Mouse (Mus musculus) liver, adult (tissue): Measurements from ENCODE around the gene Dek.

Experiments
- GATA4 ChIP-seq: IDR thresholded peaks from 2 replicates; pipeline ENCODE4 v1.6.1; 2014; ENCODE audit warnings: mild to moderate bottlenecking, low read length; ENCODE audit not compliant: insufficient replicate concordance

Gene Dek

DNA sequence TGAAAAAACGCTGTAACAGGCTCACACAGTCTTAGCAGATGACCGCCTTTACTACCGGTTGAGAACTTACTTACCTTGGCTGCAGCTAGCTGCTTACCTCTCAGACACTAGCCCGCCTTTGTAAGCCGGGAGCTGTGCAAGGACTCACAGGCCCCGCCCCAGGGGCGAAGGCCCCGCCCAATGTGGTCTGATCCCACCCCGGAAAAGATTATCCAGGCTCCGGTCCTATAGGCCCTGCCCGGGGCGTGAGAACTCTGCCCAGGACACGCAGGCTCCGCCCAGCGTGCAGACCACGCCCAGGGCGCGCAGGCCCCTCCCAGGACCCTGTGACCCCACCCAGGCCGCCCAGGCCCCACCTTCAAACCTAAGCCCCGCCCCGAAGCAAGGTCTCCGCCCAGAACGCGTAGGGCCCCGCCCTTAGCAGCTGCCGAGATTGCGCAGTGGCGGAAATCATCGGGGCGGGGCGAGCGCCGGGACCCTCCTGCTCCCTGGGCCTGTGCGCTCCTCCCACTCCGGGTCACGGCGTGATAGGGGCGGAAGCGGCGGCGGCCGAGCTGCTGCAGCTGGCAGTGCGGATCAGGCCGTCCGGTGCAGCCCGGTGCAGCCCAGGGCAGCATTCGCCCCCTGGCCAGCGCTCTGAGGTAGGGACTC, 62.8 kb downstream of the Dek start, which contains the start of gene Kdm1b:
Kdm1b (plus strand) TSS at position 470 of the 651 bp plus-strand sequence.
- peak; percentile 76; the same call in 1 of the 2 replicates for TF ChIP-seq GATA4

DNA sequence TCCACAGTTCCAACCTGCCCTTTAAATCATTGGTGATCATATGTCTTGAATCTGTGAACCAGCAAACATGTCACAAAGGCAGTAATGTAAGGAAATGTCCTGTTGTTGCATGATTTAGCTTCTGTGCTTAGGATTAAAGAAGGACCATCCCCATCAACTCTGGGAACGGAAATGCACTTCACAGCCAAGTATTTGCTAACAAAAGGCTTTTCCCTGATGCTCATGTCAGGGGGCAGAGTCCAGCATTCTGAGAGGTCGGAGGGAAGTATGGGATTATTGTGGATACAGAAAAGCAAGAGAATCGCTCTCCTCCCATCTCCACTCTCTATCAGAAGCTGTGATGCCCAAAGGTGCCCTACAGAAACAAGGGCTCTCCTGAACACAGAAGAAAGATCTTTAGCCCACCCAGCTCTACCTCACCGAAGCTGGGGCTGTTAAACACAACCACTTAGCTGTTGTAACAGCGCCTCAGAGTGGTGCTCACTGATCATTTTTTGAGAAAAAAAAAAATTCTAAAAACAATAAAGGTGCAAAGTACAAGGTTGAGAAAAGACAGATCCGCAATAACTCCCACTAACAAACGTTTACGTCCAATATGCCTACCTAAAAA, 63.9 kb downstream of the Dek start:
- TF ChIP-seq GATA4, result no peak

- TF ChIP-seq GATA4, result no peak
Measured at GRCm38 (mm10) chr13:47040061-47040460, 65.9 kb downstream of the Dek start.

DNA sequence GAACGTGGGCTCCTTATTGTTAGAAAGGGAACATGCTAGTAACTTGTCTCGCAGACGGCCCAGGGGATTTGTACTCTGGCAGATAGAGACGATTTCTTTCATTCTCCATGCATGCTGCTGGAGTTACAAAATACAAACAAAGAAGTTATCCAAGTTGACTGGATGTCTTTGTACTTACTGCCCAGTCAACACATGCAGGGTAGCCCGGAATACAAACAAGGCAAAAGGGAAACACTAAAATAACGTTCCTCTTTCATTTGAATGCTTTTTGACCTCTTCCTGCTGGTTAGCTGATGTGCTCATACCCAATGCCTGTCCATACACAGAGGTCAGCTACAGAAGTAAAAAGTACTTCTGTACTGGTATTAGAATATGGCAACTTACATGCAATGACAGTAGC, 68.1 kb downstream of the Dek start:
- no peak for TF ChIP-seq GATA4
